Mouse (Mus musculus) erythroblast, embryonic 14.5 days (primary cell): ENCODE measurements around the gene Hlcs. TPM values are rescaled to one million over a fixed set of nuclear protein-coding genes. Genes with fewer than 3 reads are reported as not detected.

Experiments used
- H3K27me3 ChIP-seq: 2 replicates; pipeline ENCODE4 v1.6.1; 2012; ENCODE audit warnings: inconsistent platforms; ENCODE audit not compliant: control insufficient read depth
- H3K36me3 ChIP-seq: 2 replicates; pipeline ENCODE4 v1.6.1; 2012; ENCODE audit warnings: mild to moderate bottlenecking, inconsistent platforms; ENCODE audit not compliant: control insufficient read depth
- H3K4me1 ChIP-seq: 2 replicates; pipeline ENCODE4 v1.6.1; 2012; ENCODE audit warnings: inconsistent platforms; ENCODE audit not compliant: control insufficient read depth
- H3K4me3 ChIP-seq: replicated peaks from 2 replicates; pipeline ENCODE3; 2012; ENCODE audit warnings: moderate library complexity, mild to moderate bottlenecking, inconsistent platforms
- H3K9me3 ChIP-seq: 2 replicates; pipeline ENCODE4 v1.6.1; 2012; ENCODE audit warnings: low read length, inconsistent platforms, mixed read lengths; ENCODE audit not compliant: control insufficient read depth
- GATA1 ChIP-seq: IDR thresholded peaks from 2 replicates; pipeline ENCODE4 v1.6.1; 2012; ENCODE audit warnings: low read length, inconsistent platforms, mixed read lengths
- TAL1 ChIP-seq: IDR thresholded peaks from 3 replicates; pipeline ENCODE4 v1.6.1; 2012; ENCODE audit warnings: low read length, inconsistent platforms, mixed read lengths
- polyA plus RNA-seq: library from polyadenylated mRNA; stranded (reverse); fragments of >175 nt; gene quantifications from 2 replicates; pipeline ENCODE4 v1.2.3, GENCODE M21; 2012

Gene Hlcs
- polyA plus RNA-seq, 1 experiment, result 0.06 TPM

GRCm38 (mm10) chr16:94230499-94230898 lies 82.9 kb downstream of the Hlcs start:
- no peak for TF ChIP-seq GATA1
- no peak for TF ChIP-seq TAL1
- H3K36me3 ChIP-seq, result no peaks in the 10 kb centered on the region; the same call in 1 of the 2 replicates

GRCm38 (mm10) chr16:94229890-94230289 lies 83.5 kb downstream of the Hlcs start:
- Histone ChIP-seq H3K36me3 (no peaks in the 10 kb centered on the region; the same call in 1 of the 2 replicates), H3K4me1 (peaks cover 10% of the 10 kb centered on the region), H3K9me3 (no peaks in the 10 kb centered on the region), H3K4me3 (no peak overlapping the region), H3K27me3 (no peaks in the 10 kb centered on the region)
- no peak for TF ChIP-seq GATA1
- TF ChIP-seq TAL1, result no peak

More at GRCm38 (mm10) chr16:94230499-94230898, 82.9 kb downstream of the Hlcs start:
- Histone ChIP-seq H3K9me3 (peaks cover 4% of the 10 kb centered on the region; the same call in 1 of the 2 replicates), H3K27me3 (no peaks in the 10 kb centered on the region), H3K4me1 (peaks cover 16% of the 10 kb centered on the region), H3K4me3 (no peak overlapping the region)

- no peaks in the 10 kb centered on the region for H3K9me3 ChIP-seq
- TF ChIP-seq TAL1 (no peak), GATA1 (no peak)
Measured at GRCm38 (mm10) chr16:94228858-94229555, 84.4 kb downstream of the Hlcs start.

GRCm38 (mm10) chr16:94227328-94228018 lies 85.9 kb downstream of the Hlcs start:
- Histone ChIP-seq H3K4me1 (peaks cover 2% of the 10 kb centered on the region; the same call in 1 of the 2 replicates), H3K27me3 (no peaks in the 10 kb centered on the region), H3K9me3 (no peaks in the 10 kb centered on the region), H3K36me3 (no peaks in the 10 kb centered on the region; the same call in 1 of the 2 replicates), H3K4me3 (no peak overlapping the region)
- TF ChIP-seq TAL1, result no peak
- TF ChIP-seq GATA1, result no peak

More at GRCm38 (mm10) chr16:94228858-94229555, 84.4 kb downstream of the Hlcs start:
- Histone ChIP-seq H3K4me3 (no peak overlapping the region), H3K27me3 (no peaks in the 10 kb centered on the region), H3K36me3 (no peaks in the 10 kb centered on the region; the same call in 1 of the 2 replicates), H3K4me1 (peaks cover 2% of the 10 kb centered on the region)

GRCm38 (mm10) chr16:94223363-94223720 lies 90.0 kb downstream of the Hlcs start:
- Histone ChIP-seq H3K4me1 (peaks cover 2% of the 10 kb centered on the region; the same call in 1 of the 2 replicates), H3K9me3 (no peaks in the 10 kb centered on the region), H3K27me3 (no peaks in the 10 kb centered on the region), H3K4me3 (no peak overlapping the region), H3K36me3 (no peaks in the 10 kb centered on the region; the same call in 1 of the 2 replicates)
- TF ChIP-seq GATA1, result no peak
- TF ChIP-seq TAL1, result no peak

- H3K4me3 ChIP-seq, result no peak overlapping the region
- peaks cover 2% of the 10 kb centered on the region; the same call in 1 of the 2 replicates for H3K4me1 ChIP-seq
- no peaks in the 10 kb centered on the region for H3K27me3 ChIP-seq
- H3K36me3 ChIP-seq, result no peaks in the 10 kb centered on the region; the same call in 1 of the 2 replicates
- TF ChIP-seq GATA1, result no peak
- TF ChIP-seq TAL1, result no peak
- no peaks in the 10 kb centered on the region for H3K9me3 ChIP-seq
Measured at GRCm38 (mm10) chr16:94222646-94223362, 90.6 kb downstream of the Hlcs start.

- no peaks in the 10 kb centered on the region for H3K36me3 ChIP-seq
- no peaks in the 10 kb centered on the region for H3K9me3 ChIP-seq
- no peak overlapping the region for H3K4me3 ChIP-seq
- TF ChIP-seq TAL1 (no peak), GATA1 (no peak)
- no peaks in the 10 kb centered on the region for H3K27me3 ChIP-seq
- no peaks in the 10 kb centered on the region for H3K4me1 ChIP-seq
Measured at GRCm38 (mm10) chr16:94210689-94211357, 102.5 kb downstream of the Hlcs start.

- H3K9me3 ChIP-seq, result no peaks in the 10 kb centered on the region
- H3K4me3 ChIP-seq, result no peak overlapping the region
- no peaks in the 10 kb centered on the region for H3K36me3 ChIP-seq
- TF ChIP-seq GATA1, result no peak
- no peak for TF ChIP-seq TAL1
- H3K27me3 ChIP-seq, result no peaks in the 10 kb centered on the region
- no peaks in the 10 kb centered on the region for H3K4me1 ChIP-seq
Measured at GRCm38 (mm10) chr16:94209626-94210025, 103.7 kb downstream of the Hlcs start.

GRCm38 (mm10) chr16:94208826-94209225 lies 104.5 kb downstream of the Hlcs start:
- H3K36me3 ChIP-seq, result no peaks in the 10 kb centered on the region
- TF ChIP-seq GATA1 (no peak), TAL1 (no peak)
- H3K27me3 ChIP-seq, result no peaks in the 10 kb centered on the region
- H3K4me1 ChIP-seq, result no peaks in the 10 kb centered on the region
- H3K9me3 ChIP-seq, result no peaks in the 10 kb centered on the region
- no peak overlapping the region for H3K4me3 ChIP-seq
